ENCODE assay signal across 9 mouse cellular contexts in genomic region chr4:32486654-32487398, GRCm38 (mm10).
DNase-seq lines count a peak whose midpoint lies in the region; ATAC-seq and TF ChIP-seq lines count a peak whose summit lies in the region.
"Had no signal": no experiment of that assay in that cellular context is flagged by ENCODE, and none has a peak within 500 bp of the region (broad histone marks: within the 10 kb centered on the region; RNA-seq: fewer than 3 reads in every experiment).

No protein-coding gene starts in this region.

- H3K9ac ChIP-seq in embryonic facial prominence, embryonic 13.5 days = no peak overlapping the region
- H3K9ac ChIP-seq in neural tube, embryonic 11.5 days (ENCODE audit: low read length) = no peak overlapping the region
- no peak overlapping the region for H3K9ac ChIP-seq in intestine, embryonic 16.5 days (ENCODE audit: low read depth, low read length)
- H3K9ac ChIP-seq in stomach, postnatal 0 days (ENCODE audit: low read length) = peak overlapping the region; percentile 23; the same call in 1 of the 2 replicates

- H3K9me3 ChIP-seq in embryonic facial prominence, embryonic 13.5 days = no peaks in the 10 kb centered on the region
- no peaks in the 10 kb centered on the region for H3K9me3 ChIP-seq in embryonic facial prominence, embryonic 10.5 days
- no peaks in the 10 kb centered on the region for H3K9me3 ChIP-seq in neural tube, embryonic 11.5 days (ENCODE audit: control insufficient read depth, low read length)
- H3K9me3 ChIP-seq in intestine, embryonic 16.5 days (ENCODE audit: control insufficient read depth, low read length) = no peaks in the 10 kb centered on the region
- no peaks in the 10 kb centered on the region for H3K9me3 ChIP-seq in stomach, postnatal 0 days (ENCODE audit: control insufficient read depth, low read length)

- peak overlapping the region; percentile 31; the same call in 1 of the 2 replicates for H3K4me2 ChIP-seq in embryonic facial prominence, embryonic 13.5 days
- H3K4me2 ChIP-seq in neural tube, embryonic 11.5 days (ENCODE audit: low read depth) = no peak overlapping the region
- peak overlapping the region; percentile 33 for H3K4me2 ChIP-seq in intestine, embryonic 16.5 days (ENCODE audit: low read depth, low read length)
- H3K4me2 ChIP-seq in stomach, postnatal 0 days (replicated peaks; ENCODE audit: low read depth) = peak overlapping the region; percentile 37

- no peak for ATAC-seq in embryonic facial prominence, embryonic 13.5 days (ENCODE audit: insufficient number of reproducible peaks, insufficient read depth, low FRiP score, low TSS enrichment, low read depth)
- no peak for ATAC-seq in neural tube, embryonic 11.5 days (ENCODE audit: insufficient read depth, low FRiP score, low TSS enrichment)
- ATAC-seq in intestine, embryonic 16.5 days = peak; percentile 50; the same call in 1 of the 2 replicates
- ATAC-seq in stomach, postnatal 0 days (ENCODE audit: low FRiP score, low TSS enrichment) = peak; percentile 45; the same call in 1 of the 2 replicates

- WGBS in embryonic facial prominence, embryonic 13.5 days = 68% methylated on average over 17 of the region's 17 CpGs
- WGBS in embryonic facial prominence, embryonic 10.5 days = 77% methylated on average over 17 of the region's 17 CpGs
- 83% methylated on average over 17 of the region's 17 CpGs for WGBS in neural tube, embryonic 11.5 days
- WGBS in intestine, embryonic 16.5 days = 52% methylated on average over 17 of the region's 17 CpGs
- WGBS in stomach, postnatal 0 days = 49% methylated on average over 17 of the region's 17 CpGs

- no peak for DNase-seq in embryonic facial prominence, embryonic 10.5 days (ENCODE audit: low spot score)
- DNase-seq in neural tube, embryonic 11.5 days (ENCODE audit: low spot score) = no peak
- DNase-seq in neural tube, embryonic 10.5 days (ENCODE audit: extremely low spot score, low spot score) = no peak
- DNase-seq in stomach, postnatal 0 days (ENCODE audit: low spot score) = no peak
- DNase-seq in B cell, adult 2 months = no peak
- no peak for DNase-seq in thymus, postnatal 14 days
- DNase-seq: adrenal gland, adult 2 months had no signal

- no peak for TF ChIP-seq CTCF in stomach, postnatal 0 days (IDR thresholded peaks at IDR 0.05; ENCODE audit: low read depth)

- no peak for TF ChIP-seq EP300 in stomach, postnatal 0 days (optimal IDR thresholded peaks at IDR 0.05)

- H3K4me3 ChIP-seq in embryonic facial prominence, embryonic 13.5 days = no peak overlapping the region
- no peak overlapping the region for H3K4me3 ChIP-seq in embryonic facial prominence, embryonic 10.5 days
- H3K4me3 ChIP-seq in neural tube, embryonic 11.5 days (ENCODE audit: low read depth, low read length) = no peak overlapping the region
- no peak overlapping the region for H3K4me3 ChIP-seq in intestine, embryonic 16.5 days (ENCODE audit: low read length)
- H3K4me3 ChIP-seq in stomach, postnatal 0 days (ENCODE audit: low read depth, low read length) = peak overlapping the region; percentile 10; the same call in 1 of the 2 replicates

- H3K27me3 ChIP-seq in embryonic facial prominence, embryonic 13.5 days = no peaks in the 10 kb centered on the region
- no peaks in the 10 kb centered on the region for H3K27me3 ChIP-seq in embryonic facial prominence, embryonic 10.5 days (replicated peaks; ENCODE audit: low read depth, poor library complexity, severe bottlenecking)
- H3K27me3 ChIP-seq in neural tube, embryonic 11.5 days (ENCODE audit: control insufficient read depth, insufficient read depth, low read length) = no peaks in the 10 kb centered on the region
- H3K27me3 ChIP-seq in intestine, embryonic 16.5 days (replicated peaks; ENCODE audit: control insufficient read depth, insufficient read depth, low read length) = no peaks in the 10 kb centered on the region
- no peaks in the 10 kb centered on the region for H3K27me3 ChIP-seq in stomach, postnatal 0 days (ENCODE audit: control insufficient read depth, insufficient read depth, low read length)

- 0 out of 2 replicates have a peak overlapping the region, but pooled peaks have one; percentile 7 for H3K27ac ChIP-seq in embryonic facial prominence, embryonic 13.5 days
- no peak overlapping the region for H3K27ac ChIP-seq in embryonic facial prominence, embryonic 10.5 days (replicated peaks)
- peak overlapping the region; percentile 24; the same call in 1 of the 2 replicates for H3K27ac ChIP-seq in neural tube, embryonic 11.5 days (ENCODE audit: low read depth, low read length)
- H3K27ac ChIP-seq in intestine, embryonic 16.5 days (ENCODE audit: low read length) = no peak overlapping the region
- peak overlapping the region; percentile 30; the same call in 1 of the 2 replicates for H3K27ac ChIP-seq in stomach, postnatal 0 days (replicated peaks)

- H3K4me1 ChIP-seq in embryonic facial prominence, embryonic 13.5 days = peaks cover 32% of the 10 kb centered on the region
- peaks cover 48% of the 10 kb centered on the region for H3K4me1 ChIP-seq in embryonic facial prominence, embryonic 10.5 days
- peaks cover 29% of the 10 kb centered on the region for H3K4me1 ChIP-seq in neural tube, embryonic 11.5 days (ENCODE audit: control insufficient read depth, insufficient read depth, low read length)
- peaks cover 8% of the 10 kb centered on the region for H3K4me1 ChIP-seq in intestine, embryonic 16.5 days (ENCODE audit: control insufficient read depth, insufficient read depth, low read length)
- H3K4me1 ChIP-seq in stomach, postnatal 0 days (replicated peaks; ENCODE audit: control insufficient read depth, insufficient read depth) = no peaks in the 10 kb centered on the region; the same call in 1 of the 2 replicates

- H3K36me3 ChIP-seq in embryonic facial prominence, embryonic 13.5 days = no peaks in the 10 kb centered on the region
- no peaks in the 10 kb centered on the region for H3K36me3 ChIP-seq in embryonic facial prominence, embryonic 10.5 days (replicated peaks)
- no peaks in the 10 kb centered on the region for H3K36me3 ChIP-seq in neural tube, embryonic 11.5 days (ENCODE audit: control insufficient read depth, insufficient read depth, low read length)
- no peaks in the 10 kb centered on the region for H3K36me3 ChIP-seq in intestine, embryonic 16.5 days (ENCODE audit: control insufficient read depth, insufficient read depth, low read length)
- H3K36me3 ChIP-seq in stomach, postnatal 0 days (ENCODE audit: control insufficient read depth, insufficient read depth, low read length) = no peaks in the 10 kb centered on the region

Comparison
In these comparisons a context has a peak if more than half of its experiments do, and no peak if none do; other contexts are left out.
1. H3K27ac ChIP-seq: peak in embryonic facial prominence, embryonic 13.5 days (single experiment), neural tube, embryonic 11.5 days (single experiment) and stomach, postnatal 0 days (single experiment); none in embryonic facial prominence, embryonic 10.5 days (single experiment) and intestine, embryonic 16.5 days (single experiment).
2. ATAC-seq: peak in intestine, embryonic 16.5 days (single experiment) and stomach, postnatal 0 days (single experiment); none in embryonic facial prominence, embryonic 13.5 days (single experiment) and neural tube, embryonic 11.5 days (single experiment).